In the genomic region with DNA sequence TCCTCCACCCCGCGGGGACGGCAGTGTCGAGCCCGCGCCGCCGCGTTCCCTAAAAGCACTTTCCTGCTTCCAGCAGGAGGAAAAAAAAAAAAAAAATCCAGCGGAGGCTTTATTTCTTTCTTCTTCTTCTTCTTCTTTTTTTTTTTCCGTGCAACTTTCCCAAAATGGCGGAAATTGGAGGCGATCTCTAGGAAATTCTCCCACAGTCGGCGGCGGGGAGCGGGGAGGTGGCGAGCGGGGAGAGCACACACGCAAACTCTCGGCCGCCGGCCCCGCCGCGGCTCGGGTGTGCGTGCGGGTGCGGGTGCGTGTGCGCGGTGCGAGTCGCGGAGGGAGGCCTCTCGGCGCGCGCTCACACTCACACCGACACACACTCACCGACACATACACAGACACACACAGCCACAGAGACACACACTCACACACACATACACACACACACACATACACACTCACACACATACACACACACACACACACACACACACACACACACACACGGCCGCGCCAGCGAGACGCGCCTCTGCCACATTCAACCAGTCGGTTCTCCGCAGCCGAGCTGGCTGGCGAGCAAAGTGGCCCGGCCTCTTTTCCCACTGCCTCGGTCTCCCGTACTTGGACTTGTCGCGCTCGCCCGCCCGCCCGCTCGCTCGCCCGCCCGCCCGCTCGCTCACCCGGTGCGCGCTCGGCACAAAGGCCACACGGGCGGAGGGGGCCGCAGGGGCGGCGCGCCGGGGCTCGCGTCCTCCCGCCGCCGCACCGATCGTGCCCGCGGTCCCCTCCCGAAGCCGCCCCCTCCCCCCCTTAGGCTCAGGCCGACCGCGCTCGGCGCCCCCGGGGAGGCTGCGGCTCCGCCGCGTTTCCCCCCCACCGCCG, we compare ENCODE assay signal across 8 mouse cellular contexts. TPM values are rescaled to one million over a fixed set of nuclear protein-coding genes. Genes with fewer than 3 reads are reported as not detected.
DNase-seq lines count a peak whose midpoint lies in the region; ATAC-seq lines count a peak whose summit lies in the region.

No protein-coding gene starts in this region.

- WGBS in hindbrain, embryonic 15.5 days, result under 1% methylated on average over 87 of the region's 101 CpGs

- H3K36me3 ChIP-seq in hindbrain, embryonic 15.5 days, result no peaks in the 10 kb centered on the region

- DNase-seq in NIH3T3 (ENCODE audit: low read depth), result peak; percentile 72
- peak; percentile 39 for DNase-seq in cerebellum, adult 9-10 months
- peak; percentile 46 to 60 for DNase-seq in frontal cortex, postnatal 36 days (ENCODE audit: low spot score in 2 of 2)
- peak; percentile 36 to 72 for DNase-seq in left cerebral cortex, postnatal 10 days (ENCODE audit: extremely low spot score in 1 of 2, low spot score in 2 of 2)
- peak; percentile 53 for DNase-seq in right cerebral cortex, postnatal 14 days
- DNase-seq in urinary bladder, postnatal 36 days (ENCODE audit: low spot score in 2 of 2), result peak; percentile 45 to 51

- no peaks in the 10 kb centered on the region for H3K27me3 ChIP-seq in hindbrain, embryonic 15.5 days

- peaks cover 30% of the 10 kb centered on the region for H3K4me1 ChIP-seq in hindbrain, embryonic 15.5 days (replicated peaks)

- ATAC-seq in hindbrain, embryonic 15.5 days (ENCODE audit: low FRiP score, low read depth), result peak; percentile 71
- peak; percentile 14; the same call in 1 of the 2 replicates for ATAC-seq in megakaryocyte, adult 5-6 weeks (ENCODE audit: poor library complexity, severe bottlenecking)

- no peaks in the 10 kb centered on the region for H3K9me3 ChIP-seq in hindbrain, embryonic 15.5 days

- H3K27ac ChIP-seq in hindbrain, embryonic 15.5 days (replicated peaks), result peak overlapping the region; percentile 92

- peak overlapping the region; percentile 76 for H3K9ac ChIP-seq in hindbrain, embryonic 15.5 days

- peak overlapping the region; percentile 99 for H3K4me2 ChIP-seq in hindbrain, embryonic 15.5 days

- intact Hi-C loops in left cerebral cortex, postnatal 10 days (cut with DNase I), result loop anchor here (5.0 kb wide), 4 partner anchors 118 to 623 kb away; partner anchors contain the start of gene Arhgap18

- peak overlapping the region; percentile 94 for H3K4me3 ChIP-seq in hindbrain, embryonic 15.5 days

RNA-seq across cellular contexts. Expression of gene L3mbtl3, which starts 1.1 kb away (rescaled TPM):
- polyA plus RNA-seq in hindbrain, embryonic 15.5 days (2015; fragmentation: Nextera tagmentation; extraction: Ambion mirVana), result 24.5 and 25.7 TPM in 2 replicates
- total RNA-seq in left cerebral cortex, postnatal 10 days (2021), result 10 to 100 TPM; 33.5 to 39.4 TPM
- total RNA-seq in megakaryocyte, adult 5-6 weeks (2015), result 10.6 and 15.7 TPM in 2 replicates
- total RNA-seq in megakaryocyte, adult 5-6 weeks (2017), result 17.2 and 17.3 TPM in 2 replicates

Comparison
In these comparisons a context has a peak if more than half of its experiments do, and no peak if none do; other contexts are left out.
1. Peak in every context shown above with its lines: DNase-seq, ATAC-seq, H3K4me3 ChIP-seq and H3K27ac ChIP-seq.